Mouse (Mus musculus) naive thymus-derived CD4-positive, alpha-beta T cell, adult 2 months (primary cell): Measurements from ENCODE around the gene 0610009B22Rik.

Experiments used
- DNase-seq: peaks from one replicate; pipeline ENCODE4 v3.0.0-alpha.2; 2011; ENCODE audit warnings: low read depth

0610009B22Rik gene

GRCm38 (mm10) chr11:51635525-51636322, 53.0 kb downstream of the 0610009B22Rik start, which contains the start of gene Rmnd5b:
TSS of gene Rmnd5b (minus strand) at chr11:51635896.
- DNase-seq: peak; percentile 93
